16 mouse cellular contexts compared by ENCODE assay signal in genomic region chr19:56039091-56040004, GRCm38 (mm10).
DNase-seq lines count a peak whose midpoint lies in the region; ATAC-seq lines count a peak whose summit lies in the region.
"Had no signal": no experiment of that assay in that cellular context is flagged by ENCODE, and none has a peak within 500 bp of the region (broad histone marks: within the 10 kb centered on the region; RNA-seq: fewer than 3 reads in every experiment).

No protein-coding gene starts in this region.

- H3K27me3 ChIP-seq in heart, embryonic 11.5 days (ENCODE audit: control insufficient read depth, insufficient read depth, low read length): no peaks in the 10 kb centered on the region
- H3K27me3 ChIP-seq in hindbrain, embryonic 11.5 days (ENCODE audit: control insufficient read depth, insufficient read depth, low read length): no peaks in the 10 kb centered on the region
- H3K27me3 ChIP-seq in limb, embryonic 10.5 days (ENCODE audit: low read depth, poor library complexity, severe bottlenecking): 0 out of 2 replicates have a peak, but pooled peaks cover 6% of the 10 kb centered on the region
- H3K27me3 ChIP-seq in neural tube, embryonic 14.5 days (ENCODE audit: control insufficient read depth, insufficient read depth, low read length): no peaks in the 10 kb centered on the region
- H3K27me3 ChIP-seq: embryonic facial prominence, embryonic 15.5 days; heart, embryonic 13.5 days; liver, embryonic 13.5 days had no signal

- no peak overlapping the region for H3K4me3 ChIP-seq in heart, embryonic 11.5 days (ENCODE audit: low read depth, low read length)
- no peak overlapping the region for H3K4me3 ChIP-seq in hindbrain, embryonic 11.5 days (ENCODE audit: low read depth, low read length)
- no peak overlapping the region for H3K4me3 ChIP-seq in limb, embryonic 10.5 days
- no peak overlapping the region for H3K4me3 ChIP-seq in neural tube, embryonic 14.5 days (ENCODE audit: low read depth, low read length)
- H3K4me3 ChIP-seq: embryonic facial prominence, embryonic 15.5 days; heart, embryonic 13.5 days; liver, embryonic 13.5 days had no signal

- H3K9me3 ChIP-seq in heart, embryonic 11.5 days (replicated peaks; ENCODE audit: control insufficient read depth, low read length): no peaks in the 10 kb centered on the region
- H3K9me3 ChIP-seq in hindbrain, embryonic 11.5 days (ENCODE audit: control insufficient read depth, low read length): no peaks in the 10 kb centered on the region
- no peaks in the 10 kb centered on the region for H3K9me3 ChIP-seq in limb, embryonic 10.5 days (replicated peaks)
- no peaks in the 10 kb centered on the region for H3K9me3 ChIP-seq in neural tube, embryonic 14.5 days (ENCODE audit: control insufficient read depth, low read length)
- H3K9me3 ChIP-seq: embryonic facial prominence, embryonic 15.5 days; heart, embryonic 13.5 days; liver, embryonic 13.5 days had no signal

- 77% methylated on average over 17 of the region's 17 CpGs for WGBS in heart, embryonic 11.5 days (ENCODE audit: insufficient replicate concordance)
- 71% methylated on average over 17 of the region's 17 CpGs for WGBS in hindbrain, embryonic 11.5 days
- WGBS in limb, embryonic 10.5 days: 85% methylated on average over 17 of the region's 17 CpGs
- WGBS in neural tube, embryonic 14.5 days: 53% methylated on average over 17 of the region's 17 CpGs

- no peak overlapping the region for H3K27ac ChIP-seq in heart, embryonic 11.5 days (ENCODE audit: low read depth, low read length)
- no peak overlapping the region for H3K27ac ChIP-seq in hindbrain, embryonic 11.5 days (ENCODE audit: low read depth, low read length)
- peak overlapping the region; percentile 28; the same call in 1 of the 2 replicates for H3K27ac ChIP-seq in limb, embryonic 10.5 days
- H3K27ac ChIP-seq in neural tube, embryonic 14.5 days (ENCODE audit: low read depth, low read length): 0 out of 2 replicates have a peak overlapping the region, but pooled peaks have one; percentile 28
- H3K27ac ChIP-seq: embryonic facial prominence, embryonic 15.5 days; heart, embryonic 13.5 days; liver, embryonic 13.5 days had no signal

- H3K9ac ChIP-seq in heart, embryonic 11.5 days (ENCODE audit: low read depth, low read length): no peak overlapping the region
- no peak overlapping the region for H3K9ac ChIP-seq in hindbrain, embryonic 11.5 days (ENCODE audit: low read depth, low read length)
- no peak overlapping the region for H3K9ac ChIP-seq in neural tube, embryonic 14.5 days (replicated peaks; ENCODE audit: low read depth, low read length)
- H3K9ac ChIP-seq: embryonic facial prominence, embryonic 15.5 days; heart, embryonic 13.5 days; liver, embryonic 13.5 days had no signal

- H3K4me2 ChIP-seq in heart, embryonic 11.5 days: no peak overlapping the region
- H3K4me2 ChIP-seq in hindbrain, embryonic 11.5 days (replicated peaks; ENCODE audit: low read depth, low read length): no peak overlapping the region
- H3K4me2 ChIP-seq in neural tube, embryonic 14.5 days (ENCODE audit: low read depth, low read length): no peak overlapping the region
- H3K4me2 ChIP-seq: embryonic facial prominence, embryonic 15.5 days; heart, embryonic 13.5 days; liver, embryonic 13.5 days had no signal

- H3K4me1 ChIP-seq in heart, embryonic 11.5 days (ENCODE audit: control insufficient read depth, insufficient read depth, low read length): no peaks in the 10 kb centered on the region
- no peaks in the 10 kb centered on the region for H3K4me1 ChIP-seq in hindbrain, embryonic 11.5 days (replicated peaks; ENCODE audit: control insufficient read depth, insufficient read depth, low read length)
- H3K4me1 ChIP-seq in limb, embryonic 10.5 days: peaks cover 3% of the 10 kb centered on the region; the same call in 1 of the 2 replicates
- no peaks in the 10 kb centered on the region for H3K4me1 ChIP-seq in neural tube, embryonic 14.5 days (ENCODE audit: control insufficient read depth, insufficient read depth, low read length)
- H3K4me1 ChIP-seq: heart, embryonic 13.5 days; liver, embryonic 13.5 days had no signal

- ATAC-seq in heart, embryonic 11.5 days (replicated peaks; ENCODE audit: insufficient number of reproducible peaks, low FRiP score, low TSS enrichment): no peak
- no peak for ATAC-seq in hindbrain, embryonic 11.5 days (ENCODE audit: low FRiP score)
- peak; percentile 44; the same call in 1 of the 2 replicates for ATAC-seq in neural tube, embryonic 14.5 days (ENCODE audit: low read depth)

- H3K36me3 ChIP-seq in heart, embryonic 11.5 days (ENCODE audit: control insufficient read depth, insufficient read depth, low read length): no peaks in the 10 kb centered on the region
- H3K36me3 ChIP-seq in hindbrain, embryonic 11.5 days (ENCODE audit: control insufficient read depth, insufficient read depth, low read length): no peaks in the 10 kb centered on the region
- no peaks in the 10 kb centered on the region for H3K36me3 ChIP-seq in limb, embryonic 10.5 days
- H3K36me3 ChIP-seq in neural tube, embryonic 14.5 days (ENCODE audit: control insufficient read depth, insufficient read depth, low read length): no peaks in the 10 kb centered on the region
- H3K36me3 ChIP-seq: embryonic facial prominence, embryonic 15.5 days; heart, embryonic 13.5 days; liver, embryonic 13.5 days had no signal

- DNase-seq in heart, adult 11 months: peak; percentile 86
- DNase-seq in hindbrain, embryonic 11.5 days (ENCODE audit: low spot score): peak; percentile 17
- no peak for DNase-seq in limb, embryonic 10.5 days (ENCODE audit: low spot score)
- no peak for DNase-seq in adrenal gland, postnatal 25 days
- DNase-seq in urinary bladder, postnatal 4 days (ENCODE audit: low spot score in 2 of 2): no peak
- DNase-seq: adrenal gland, adult 2 months; cerebellum, adult 18-20 months; gastrocnemius, postnatal 25 days; kidney, adult 8-10 months; kidney, postnatal 4 days; liver, embryonic 13.5 days; thymus, postnatal 36 days had no signal

Comparison
In these comparisons a context has a peak if more than half of its experiments do, and no peak if none do; other contexts are left out.
1. DNase-seq: peak in heart, adult 11 months (single experiment) and hindbrain, embryonic 11.5 days (single experiment); none in limb, embryonic 10.5 days (single experiment), adrenal gland, postnatal 25 days (single experiment) and urinary bladder, postnatal 4 days (0 of 2).
2. H3K27ac ChIP-seq: peak in limb, embryonic 10.5 days (single experiment) and neural tube, embryonic 14.5 days (single experiment); none in heart, embryonic 11.5 days (single experiment) and hindbrain, embryonic 11.5 days (single experiment).